Mouse (Mus musculus) lung, embryonic 16.5 days (tissue): Measurements from ENCODE around the gene Acvrl1. TPM values are rescaled to one million over a fixed set of nuclear protein-coding genes. Genes with fewer than 3 reads are reported as not detected.

Experiments
- ATAC-seq: fragments of 200-750 bp; cut with Nextera tagmentation; 2 replicates; pipeline ENCODE4 v1.8.0; 2017; ENCODE audit warnings: low read depth, mild to moderate bottlenecking, moderate library complexity
- H3K27ac ChIP-seq: fragments of 300-500 bp; sonication (generic); 2 replicates; pipeline ENCODE4 v1.5.1; 2014; ENCODE audit warnings: mild to moderate bottlenecking, control low read depth, low read length
- H3K27me3 ChIP-seq: fragments of 300-500 bp; sonication (generic); 2 replicates; pipeline ENCODE4 v1.6.1; 2014; ENCODE audit warnings: low read depth, low read length, mixed read lengths; ENCODE audit not compliant: control insufficient read depth, insufficient read depth
- H3K36me3 ChIP-seq: fragments of 300-500 bp; sonication (generic); 2 replicates; pipeline ENCODE4 v1.6.1; 2014; ENCODE audit warnings: low read length; ENCODE audit not compliant: control insufficient read depth, insufficient read depth
- H3K4me1 ChIP-seq: fragments of 300-500 bp; sonication (generic); replicated peaks from 2 replicates; pipeline ENCODE4 v1.6.1; 2014; ENCODE audit warnings: low read length, mixed read lengths; ENCODE audit not compliant: control insufficient read depth, insufficient read depth
- H3K4me2 ChIP-seq: fragments of 300-500 bp; sonication (generic); 2 replicates; pipeline ENCODE4 v1.6.1; 2014; ENCODE audit warnings: low read depth, low read length, control low read depth
- H3K4me3 ChIP-seq: fragments of 300-500 bp; sonication (generic); 2 replicates; pipeline ENCODE4 v1.5.1; 2014; ENCODE audit warnings: mild to moderate bottlenecking, low read length, control low read depth
- H3K9ac ChIP-seq: fragments of 300-500 bp; sonication (generic); 2 replicates; pipeline ENCODE4 v1.6.1; 2014; ENCODE audit warnings: low read length, control low read depth
- H3K9me3 ChIP-seq: fragments of 300-500 bp; sonication (generic); 2 replicates; pipeline ENCODE4 v1.6.1; 2016; ENCODE audit warnings: low read length; ENCODE audit not compliant: control insufficient read depth
- WGBS: fragments of 180-500 bp; shearing (Covaris S2); extraction: QIAGEN DNeasy Blood & Tissue Kit; methylation state at CpG from one replicate; pipeline ENCODE4 v1.1.7; 2014; 5-methylcytosine and 5-hydroxymethylcytosine counted together
- polyA plus RNA-seq: library from polyadenylated mRNA; unstranded; fragments of >200 nt; fragmentation: Nextera tagmentation; extraction: Ambion mirVana; gene quantifications from 2 replicates; pipeline ENCODE4 v1.2.1, GENCODE M21; 2015

Acvrl1 gene
- polyA plus RNA-seq, 1 experiment from 2014 or later = 93.3 TPM

DNA sequence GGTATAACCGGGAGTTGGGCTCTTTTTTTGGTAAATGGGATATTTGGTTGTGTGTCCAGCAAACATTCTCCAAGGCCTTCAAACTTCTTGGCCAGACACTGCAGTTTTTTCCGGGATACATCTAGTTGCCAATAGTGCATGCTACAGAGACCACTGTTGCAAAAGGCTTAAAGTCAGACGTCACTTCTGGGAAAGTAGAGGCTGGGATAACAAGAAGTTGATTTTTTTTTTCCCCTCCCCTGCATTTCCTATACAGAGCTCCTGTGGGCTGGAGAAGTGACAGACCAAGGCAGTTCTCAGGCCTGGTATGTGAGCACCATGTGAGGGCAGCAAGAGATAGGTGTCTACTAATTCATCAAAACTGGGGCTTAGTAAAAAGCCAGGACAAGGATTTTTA, 48.0 kb downstream of the Acvrl1 start:
- peak overlapping the region; percentile 86 for H3K4me2 ChIP-seq
- H3K9me3 ChIP-seq = no peaks in the 10 kb centered on the region
- H3K4me3 ChIP-seq = no peak overlapping the region; the same call in 1 of the 2 replicates
- ATAC-seq = no peak
- H3K36me3 ChIP-seq = no peaks in the 10 kb centered on the region
- H3K27ac ChIP-seq = peak overlapping the region; percentile 24
- H3K27me3 ChIP-seq = no peaks in the 10 kb centered on the region
- H3K9ac ChIP-seq = peak overlapping the region; percentile 95; the same call in 1 of the 2 replicates
- peaks cover 59% of the 10 kb centered on the region for H3K4me1 ChIP-seq
- 39% methylated on average over 3 of the region's 3 CpGs for WGBS

DNA sequence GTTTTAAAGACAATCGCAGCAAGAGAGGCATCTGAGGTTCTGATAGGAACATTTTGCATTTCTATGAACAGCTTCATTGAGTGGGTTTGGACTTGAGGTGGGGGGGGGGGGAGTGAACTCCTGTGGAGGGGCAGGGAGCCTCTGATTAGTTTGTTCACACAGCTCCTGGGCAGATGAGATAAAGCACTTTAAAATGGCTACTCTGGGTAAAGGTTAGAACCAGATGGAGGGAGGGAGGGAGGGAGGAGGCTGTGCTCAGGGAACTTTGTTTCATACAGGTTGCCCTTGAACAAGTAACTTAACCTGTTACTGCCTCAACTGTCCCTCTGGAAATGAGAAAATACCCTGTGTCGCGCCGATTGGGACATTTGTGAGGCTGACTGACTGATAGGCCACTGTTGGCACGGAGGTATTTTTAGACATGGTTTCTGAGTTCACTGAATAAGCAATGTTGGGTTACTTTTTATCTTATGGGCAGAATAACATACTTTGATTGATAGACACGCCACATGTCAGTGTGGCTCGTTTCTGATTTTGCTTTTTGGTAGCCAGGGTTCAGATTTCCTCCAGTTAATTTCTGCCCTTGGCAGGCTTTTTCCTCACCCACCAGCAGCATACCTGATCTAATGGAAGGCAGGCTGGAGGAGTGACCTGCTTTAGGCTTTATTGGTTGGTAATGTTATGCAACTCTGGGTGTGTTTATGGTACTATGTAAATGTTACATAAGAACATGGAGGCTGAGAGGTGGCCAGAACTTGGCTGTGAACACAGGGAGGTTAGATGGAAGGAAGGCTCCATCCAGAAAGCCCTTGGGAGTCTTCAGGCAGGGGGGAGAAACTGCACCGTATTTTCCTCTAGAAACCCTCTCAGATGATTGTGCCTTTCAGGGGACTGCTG, 48.7 kb downstream of the Acvrl1 start:
- Histone ChIP-seq H3K9ac (no peak overlapping the region; the same call in 1 of the 2 replicates), H3K4me2 (no peak overlapping the region), H3K4me1 (peaks cover 65% of the 10 kb centered on the region), H3K9me3 (no peaks in the 10 kb centered on the region), H3K4me3 (no peak overlapping the region), H3K27ac (peak overlapping the region; percentile 48), H3K27me3 (no peaks in the 10 kb centered on the region), H3K36me3 (no peaks in the 10 kb centered on the region)
- no peak for ATAC-seq
- WGBS = 58% methylated on average over 8 of the region's 8 CpGs

DNA sequence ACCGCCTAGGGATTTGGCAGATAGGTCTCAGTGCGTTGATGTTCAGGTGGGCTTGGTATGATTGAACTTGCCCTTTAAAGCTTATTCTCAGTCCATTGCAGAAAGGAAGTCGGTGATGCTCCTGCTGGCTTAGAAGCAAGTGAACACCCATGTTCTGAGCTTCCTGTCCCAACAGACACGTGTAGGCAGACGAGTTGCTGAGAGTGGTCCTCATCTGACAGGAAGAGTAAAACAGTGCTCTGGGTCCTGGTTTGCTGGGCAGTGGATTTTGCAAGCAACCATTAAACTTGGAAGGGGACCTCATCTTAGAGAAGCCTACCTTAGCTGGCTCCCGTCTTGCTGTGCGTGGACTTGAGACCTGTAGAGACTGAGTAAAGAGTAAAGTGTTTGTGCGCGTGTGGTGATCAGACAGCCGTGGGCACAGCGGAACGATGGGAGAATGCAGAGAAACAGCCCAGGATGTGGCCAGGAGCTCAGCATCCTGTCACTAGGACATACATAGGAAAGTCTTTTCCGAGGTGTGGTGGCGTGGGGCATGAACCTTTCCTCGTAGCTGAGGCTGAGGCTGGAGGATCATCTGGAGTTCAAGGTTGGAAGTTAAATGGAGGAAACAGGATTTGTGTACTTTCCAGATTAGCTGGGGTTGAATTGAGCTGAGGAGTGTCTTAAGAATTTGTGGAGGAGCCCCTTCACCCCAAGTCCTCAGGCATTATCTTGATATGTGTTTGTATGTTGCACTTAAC, 52.2 kb downstream of the Acvrl1 start:
- ATAC-seq = no peak
- 60% methylated on average over 15 of the region's 15 CpGs for WGBS

DNA sequence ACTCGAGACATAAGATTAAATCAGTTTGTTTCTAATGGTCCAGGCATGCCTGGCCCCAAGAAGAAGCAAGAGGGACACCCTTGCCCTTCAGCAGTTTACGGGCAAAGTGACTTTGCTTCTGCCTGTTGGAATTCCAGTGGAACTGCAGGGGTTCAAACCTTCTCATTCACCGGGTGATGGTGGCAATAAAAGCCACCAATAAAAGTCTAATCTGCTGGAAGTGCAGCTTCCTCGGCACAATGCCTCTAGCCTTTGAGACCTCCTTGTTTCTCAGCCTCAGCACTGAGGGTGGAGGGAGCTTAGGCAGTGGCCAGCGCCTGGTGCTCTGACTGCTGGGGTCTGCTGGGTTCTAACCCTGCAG, 52.8 kb downstream of the Acvrl1 start:
- Histone ChIP-seq H3K9ac (no peak overlapping the region), H3K36me3 (no peaks in the 10 kb centered on the region), H3K4me3 (no peak overlapping the region), H3K4me2 (no peak overlapping the region), H3K4me1 (peaks cover 64% of the 10 kb centered on the region), H3K27me3 (no peaks in the 10 kb centered on the region), H3K27ac (0 out of 2 replicates have a peak overlapping the region, but pooled peaks have one; percentile 24), H3K9me3 (no peaks in the 10 kb centered on the region)
- 34% methylated on average over 5 of the region's 5 CpGs for WGBS
- no peak for ATAC-seq

More for the DNA sequence above, 52.2 kb downstream of the Acvrl1 start:
- no peak overlapping the region for H3K9ac ChIP-seq
- no peak overlapping the region for H3K4me3 ChIP-seq
- H3K4me2 ChIP-seq = no peak overlapping the region
- no peaks in the 10 kb centered on the region for H3K9me3 ChIP-seq
- H3K27ac ChIP-seq = 0 out of 2 replicates have a peak overlapping the region, but pooled peaks have one; percentile 24
- H3K27me3 ChIP-seq = no peaks in the 10 kb centered on the region
- H3K36me3 ChIP-seq = no peaks in the 10 kb centered on the region
- H3K4me1 ChIP-seq = peaks cover 70% of the 10 kb centered on the region

DNA sequence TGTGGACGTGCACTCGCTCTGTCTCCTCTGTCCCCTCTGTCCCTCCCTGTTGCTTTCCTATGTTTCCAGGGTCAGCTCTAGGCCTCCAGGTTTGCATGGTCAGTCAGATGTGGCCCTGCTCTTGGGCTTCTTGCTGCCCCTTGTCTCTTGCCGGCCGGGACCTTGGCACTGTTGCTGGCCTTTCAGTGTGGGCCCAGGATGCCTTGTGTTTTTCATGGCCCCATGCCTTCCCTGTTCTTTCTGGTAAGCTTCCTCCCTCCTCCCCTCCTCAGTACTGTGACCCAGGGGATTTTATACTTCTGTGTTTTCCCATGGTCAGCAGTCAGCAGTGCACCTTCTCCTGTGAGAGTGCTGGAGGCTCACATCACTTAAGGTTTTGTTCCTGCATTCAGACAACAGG, 53.2 kb downstream of the Acvrl1 start:
- Histone ChIP-seq H3K9ac (no peak overlapping the region), H3K4me1 (peaks cover 61% of the 10 kb centered on the region), H3K9me3 (no peaks in the 10 kb centered on the region), H3K4me2 (no peak overlapping the region), H3K27me3 (no peaks in the 10 kb centered on the region), H3K27ac (0 out of 2 replicates have a peak overlapping the region, but pooled peaks have one; percentile 24), H3K4me3 (no peak overlapping the region), H3K36me3 (no peaks in the 10 kb centered on the region)
- ATAC-seq = no peak
- 53% methylated on average over 4 of the region's 4 CpGs for WGBS

DNA sequence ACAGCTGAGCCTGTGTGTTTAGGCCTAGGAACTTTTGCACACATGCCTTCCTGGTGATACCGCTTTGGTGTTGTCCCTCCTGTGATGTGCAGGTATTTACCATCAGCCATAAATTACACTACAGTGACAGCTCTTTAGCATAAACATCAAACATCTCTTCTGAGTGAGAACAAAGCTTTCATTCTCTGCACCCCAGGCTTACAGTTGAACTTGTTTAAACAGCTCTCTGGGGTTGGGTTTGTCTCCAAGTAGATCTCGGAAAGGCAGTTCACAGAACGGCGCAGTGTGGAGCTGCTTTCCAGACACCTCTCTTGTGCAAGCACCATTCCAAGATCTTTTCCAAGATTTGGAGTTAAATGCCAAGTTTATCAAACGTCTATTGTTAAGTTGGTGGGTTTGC, 54.4 kb downstream of the Acvrl1 start:
- Histone ChIP-seq H3K4me3 (no peak overlapping the region), H3K9me3 (no peaks in the 10 kb centered on the region), H3K27ac (peak overlapping the region; percentile 91), H3K27me3 (no peaks in the 10 kb centered on the region), H3K9ac (no peak overlapping the region), H3K4me1 (peaks cover 51% of the 10 kb centered on the region), H3K4me2 (peak overlapping the region; percentile 23; the same call in 1 of the 2 replicates), H3K36me3 (no peaks in the 10 kb centered on the region)
- ATAC-seq = peak; percentile 65
- WGBS = 34% methylated on average over 5 of the region's 5 CpGs

DNA sequence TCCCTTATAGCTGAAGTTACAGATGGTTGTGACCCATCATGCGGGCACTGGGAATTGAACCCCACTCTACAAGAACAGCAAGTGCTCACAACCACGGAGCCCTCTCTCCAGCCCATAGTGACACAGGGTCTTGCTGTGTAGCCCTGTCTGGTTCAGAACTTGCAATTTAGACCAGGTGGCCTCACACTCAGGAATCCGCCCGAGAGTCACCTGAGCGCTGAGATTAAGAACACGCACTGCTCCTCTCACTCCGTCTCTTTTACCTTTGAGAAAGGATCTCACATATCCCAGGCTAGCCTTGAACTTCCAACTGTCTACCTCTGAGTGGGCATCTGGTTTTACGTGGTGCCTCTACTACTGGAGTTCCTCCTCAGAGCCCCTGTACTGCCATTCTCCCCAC, 56.0 kb downstream of the Acvrl1 start:
- 88% methylated on average over 8 of the region's 8 CpGs for WGBS
- ATAC-seq = no peak
- H3K4me1 ChIP-seq = peaks cover 39% of the 10 kb centered on the region

DNA sequence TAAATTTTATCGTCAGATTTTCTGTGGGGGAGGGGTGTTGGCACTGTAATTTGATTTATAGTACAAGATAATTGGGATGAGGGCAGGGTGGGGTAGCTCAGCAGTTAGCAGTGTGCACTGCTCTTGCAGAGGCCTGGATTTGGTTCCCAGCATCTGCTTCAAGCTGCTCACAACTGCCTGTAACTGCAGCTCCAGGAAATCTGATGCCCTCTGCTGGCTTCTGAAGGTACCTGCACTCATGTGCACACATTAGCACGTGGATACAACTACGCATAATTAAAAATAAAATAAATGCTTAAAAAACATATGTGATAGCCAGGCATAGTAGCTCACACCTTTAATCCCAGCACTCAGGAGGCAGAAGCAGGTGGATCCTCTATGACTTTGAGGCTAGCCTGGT, 57.2 kb downstream of the Acvrl1 start:
- H3K4me3 ChIP-seq = no peak overlapping the region
- 95% methylated on average over 3 of the region's 3 CpGs for WGBS
- H3K4me1 ChIP-seq = peaks cover 34% of the 10 kb centered on the region
- no peak overlapping the region for H3K4me2 ChIP-seq
- no peaks in the 10 kb centered on the region for H3K36me3 ChIP-seq
- H3K9me3 ChIP-seq = no peaks in the 10 kb centered on the region
- H3K27ac ChIP-seq = no peak overlapping the region
- no peaks in the 10 kb centered on the region for H3K27me3 ChIP-seq
- no peak for ATAC-seq
- no peak overlapping the region for H3K9ac ChIP-seq

More for the DNA sequence above, 56.0 kb downstream of the Acvrl1 start:
- H3K27me3 ChIP-seq = no peaks in the 10 kb centered on the region
- H3K4me2 ChIP-seq = no peak overlapping the region
- H3K27ac ChIP-seq = peak overlapping the region; percentile 91; the same call in 1 of the 2 replicates
- H3K4me3 ChIP-seq = no peak overlapping the region
- H3K9ac ChIP-seq = no peak overlapping the region
- H3K36me3 ChIP-seq = no peaks in the 10 kb centered on the region
- no peaks in the 10 kb centered on the region for H3K9me3 ChIP-seq

DNA sequence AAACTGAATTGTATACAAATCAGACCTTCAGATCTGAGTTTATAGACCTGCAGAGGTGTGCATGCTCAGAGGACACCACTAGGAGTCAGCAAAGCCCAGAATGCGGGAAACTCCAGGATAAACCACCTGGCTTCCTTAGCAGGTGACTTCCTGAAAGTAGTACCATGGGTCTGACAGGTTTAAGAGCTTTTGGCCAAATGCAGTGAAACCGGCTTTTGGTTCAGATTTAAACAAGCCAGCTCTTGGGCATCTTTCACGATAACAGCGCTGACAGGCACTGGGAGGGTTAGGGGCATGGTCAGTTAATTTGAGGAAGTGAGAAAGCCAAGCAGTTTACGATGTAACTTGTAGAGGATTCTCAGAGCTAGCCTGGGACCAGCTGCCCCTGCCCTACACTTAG, 59.6 kb downstream of the Acvrl1 start:
- 53% methylated on average over 5 of the region's 5 CpGs for WGBS
- no peak overlapping the region for H3K4me2 ChIP-seq
- no peaks in the 10 kb centered on the region for H3K27me3 ChIP-seq
- no peaks in the 10 kb centered on the region for H3K36me3 ChIP-seq
- H3K9me3 ChIP-seq = no peaks in the 10 kb centered on the region
- H3K4me3 ChIP-seq = no peak overlapping the region
- no peak for ATAC-seq
- no peak overlapping the region for H3K27ac ChIP-seq
- peaks cover 30% of the 10 kb centered on the region for H3K4me1 ChIP-seq
- no peak overlapping the region for H3K9ac ChIP-seq
